Mouse (Mus musculus): Measurements from ENCODE around the gene Txndc9.
A peak's percentile ranks its signal among the peaks of the same experiment; 100 is the strongest.
"Not testable (repeated sequence)": the region's sequence is repeated elsewhere in the genome, so short reads cannot be mapped to it uniquely, and the experiment has no call there.

Txndc9 gene

GRCm38 (mm10) chr1:37997867-37998266 lies at the start of gene Txndc9, which contains the start of gene Eif5b:
TSS of gene Txndc9 (minus strand) at chr1:37997893.
TSS of gene Eif5b (plus strand) at chr1:37998010.
- DNase-seq (ENCODE audit: low spot score): peak; percentile 96

GRCm38 (mm10) chr1:38038898-38039297 lies 41.2 kb upstream of the Txndc9 start:
- DNase-seq (ENCODE audit: low spot score): no peak

- DNase-seq (ENCODE audit: low spot score): no peak
These were observed 39.7 kb upstream of the Txndc9 start for GRCm38 (mm10) chr1:38037375-38037774.

- no peak for DNase-seq (ENCODE audit: low spot score)
These were observed 37.8 kb upstream of the Txndc9 start for GRCm38 (mm10) chr1:38035521-38035920.

GRCm38 (mm10) chr1:38031391-38031790 lies 33.7 kb upstream of the Txndc9 start:
- no peak for DNase-seq (ENCODE audit: low spot score)

- peak; percentile 60 for DNase-seq (ENCODE audit: low spot score)
These were observed 29.6 kb upstream of the Txndc9 start for GRCm38 (mm10) chr1:38027301-38027700.

GRCm38 (mm10) chr1:38014551-38015203 lies 17.0 kb upstream of the Txndc9 start:
- no peak for DNase-seq (ENCODE audit: low spot score)

- DNase-seq (ENCODE audit: low spot score): no peak
These were observed 14.8 kb upstream of the Txndc9 start for GRCm38 (mm10) chr1:38012509-38012908.

- DNase-seq (ENCODE audit: low spot score): peak; percentile 19
These were observed 14.4 kb upstream of the Txndc9 start for GRCm38 (mm10) chr1:38012104-38012503.

GRCm38 (mm10) chr1:38011647-38012046 lies 14.0 kb upstream of the Txndc9 start:
- DNase-seq (ENCODE audit: low spot score): no peak

GRCm38 (mm10) chr1:38006741-38007140 lies 9.0 kb upstream of the Txndc9 start:
- DNase-seq (ENCODE audit: low spot score): no peak

GRCm38 (mm10) chr1:38003046-38003445 lies 5.4 kb upstream of the Txndc9 start:
- DNase-seq (ENCODE audit: low spot score): no peak

- DNase-seq (ENCODE audit: low spot score): no peak
These were observed 4.3 kb upstream of the Txndc9 start for GRCm38 (mm10) chr1:38001956-38002355.

- DNase-seq (ENCODE audit: low spot score): no peak
These were observed 3.2 kb upstream of the Txndc9 start for GRCm38 (mm10) chr1:38000844-38001243.

- no peak for DNase-seq (ENCODE audit: low spot score)
These were observed 1.9 kb upstream of the Txndc9 start for GRCm38 (mm10) chr1:37999552-37999951.

- DNase-seq (ENCODE audit: low spot score): no peak
These were observed 892 bp upstream of the Txndc9 start for GRCm38 (mm10) chr1:37998371-37999199.

GRCm38 (mm10) chr1:37996877-37997484 lies 712 bp downstream of the Txndc9 start:
- peak; percentile 100 for DNase-seq (ENCODE audit: low spot score)

GRCm38 (mm10) chr1:37996226-37996625 lies 1.5 kb downstream of the Txndc9 start:
- DNase-seq (ENCODE audit: low spot score): no peak

GRCm38 (mm10) chr1:37987856-37988255 lies 9.8 kb downstream of the Txndc9 start:
- no peak for DNase-seq (ENCODE audit: low spot score)

GRCm38 (mm10) chr1:37985764-37986323 lies 11.8 kb downstream of the Txndc9 start:
- DNase-seq (ENCODE audit: low spot score): no peak

- DNase-seq (ENCODE audit: low spot score): no peak
These were observed 13.4 kb downstream of the Txndc9 start for GRCm38 (mm10) chr1:37984326-37984725.

GRCm38 (mm10) chr1:37977303-37977702 lies 20.4 kb downstream of the Txndc9 start:
- DNase-seq (ENCODE audit: low spot score): no peak

- DNase-seq (ENCODE audit: low spot score): not testable (repeated sequence)
These were observed 21.0 kb downstream of the Txndc9 start for GRCm38 (mm10) chr1:37976666-37977065.

All from lung, postnatal 25 days (tissue).